Mouse (Mus musculus) liver (tissue): ENCODE measurements around the gene Hoxa1.

Experiments used
- DNase-seq: peaks from one replicate; pipeline ENCODE4 v3.0.0-alpha.2; 2020; ENCODE audit warnings: mixed read lengths

Hoxa1 gene

GRCm38 (mm10) chr6:52170166-52170897, 12.2 kb upstream of the Hoxa1 start:
- DNase-seq, result no peak

- no peak for DNase-seq
Measured at GRCm38 (mm10) chr6:52169499-52170165, 11.5 kb upstream of the Hoxa1 start.

- no peak for DNase-seq
Measured at GRCm38 (mm10) chr6:52168191-52169055, 10.3 kb upstream of the Hoxa1 start.

GRCm38 (mm10) chr6:52167736-52168161, 9.6 kb upstream of the Hoxa1 start:
- DNase-seq, result no peak

GRCm38 (mm10) chr6:52167176-52167575, 9.1 kb upstream of the Hoxa1 start:
- no peak for DNase-seq

GRCm38 (mm10) chr6:52166431-52167077, 8.4 kb upstream of the Hoxa1 start:
- DNase-seq, result no peak

- no peak for DNase-seq
Measured at GRCm38 (mm10) chr6:52165441-52166370, 7.6 kb upstream of the Hoxa1 start.

- no peak for DNase-seq
Measured at GRCm38 (mm10) chr6:52164626-52165440, 6.7 kb upstream of the Hoxa1 start, which contains the start of gene Hoxa2. TSS of gene Hoxa2 (minus strand) at chr6:52164831.

GRCm38 (mm10) chr6:52164051-52164625, 6.0 kb upstream of the Hoxa1 start:
- DNase-seq, result no peak

GRCm38 (mm10) chr6:52163366-52164031, 5.4 kb upstream of the Hoxa1 start:
- DNase-seq, result no peak

GRCm38 (mm10) chr6:52162611-52163365, 4.7 kb upstream of the Hoxa1 start:
- no peak for DNase-seq

GRCm38 (mm10) chr6:52162093-52162380, 3.9 kb upstream of the Hoxa1 start:
- no peak for DNase-seq

- DNase-seq, result no peak
Measured at GRCm38 (mm10) chr6:52161336-52162092, 3.4 kb upstream of the Hoxa1 start.

- DNase-seq, result no peak
Measured at GRCm38 (mm10) chr6:52160511-52161335, 2.6 kb upstream of the Hoxa1 start.

GRCm38 (mm10) chr6:52159979-52160378, 1.9 kb upstream of the Hoxa1 start:
- DNase-seq, result no peak

- DNase-seq, result no peak
Measured at GRCm38 (mm10) chr6:52159164-52159761, 1.1 kb upstream of the Hoxa1 start.
